Mouse (Mus musculus) liver, embryonic 13.5 days (tissue): ENCODE results near the gene Rmi1. TPM values are rescaled to one million over a fixed set of nuclear protein-coding genes. Genes with fewer than 3 reads are reported as not detected.
A peak's percentile ranks its signal among the peaks of the same experiment; 100 is the strongest.
"Not testable (repeated sequence)": the region's sequence is repeated elsewhere in the genome, so short reads cannot be mapped to it uniquely, and the experiment has no call there.

Source experiments
- ATAC-seq: fragments of 200-750 bp; cut with Nextera tagmentation; 2 replicates; pipeline ENCODE4 v1.8.0; 2017; ENCODE audit warnings: low read depth, mild to moderate bottlenecking, moderate number of reproducible peaks, moderate library complexity
- DNase-seq: peaks from one replicate; pipeline ENCODE4 v3.0.0; 2022
- H3K27ac ChIP-seq: fragments of 300-500 bp; sonication (generic); 2 replicates; pipeline ENCODE4 v1.5.1; 2015; ENCODE audit warnings: moderate library complexity, mild to moderate bottlenecking, inconsistent platforms
- H3K27me3 ChIP-seq: fragments of 300-500 bp; sonication (generic); 2 replicates; pipeline ENCODE4 v1.6.1; 2015; ENCODE audit warnings: mild to moderate bottlenecking, inconsistent platforms
- H3K36me3 ChIP-seq: fragments of 300-500 bp; sonication (generic); 2 replicates; pipeline ENCODE4 v1.6.1; 2015; ENCODE audit warnings: mild to moderate bottlenecking, inconsistent platforms
- H3K4me1 ChIP-seq: fragments of 300-500 bp; sonication (generic); replicated peaks from 2 replicates; pipeline ENCODE4 v1.6.1; 2015; ENCODE audit warnings: inconsistent platforms
- H3K4me2 ChIP-seq: fragments of 300-500 bp; sonication (generic); 2 replicates; pipeline ENCODE4 v1.6.1; 2015; ENCODE audit warnings: inconsistent platforms, mild to moderate bottlenecking, moderate library complexity
- H3K4me3 ChIP-seq: fragments of 300-500 bp; sonication (generic); replicated peaks from 2 replicates; pipeline ENCODE4 v1.5.1; 2015; ENCODE audit warnings: mild to moderate bottlenecking, inconsistent platforms
- H3K9ac ChIP-seq: fragments of 300-500 bp; sonication (generic); 2 replicates; pipeline ENCODE4 v1.6.1; 2015; ENCODE audit warnings: mild to moderate bottlenecking, inconsistent platforms
- H3K9me3 ChIP-seq: fragments of 300-500 bp; sonication (generic); replicated peaks from 2 replicates; pipeline ENCODE4 v1.6.1; 2016; ENCODE audit warnings: inconsistent platforms
- WGBS: fragments of 180-500 bp; shearing (Covaris S2); methylation state at CpG from one replicate; pipeline ENCODE4 v1.1.7; 2015; ENCODE audit not compliant: insufficient replicate concordance; 5-methylcytosine and 5-hydroxymethylcytosine counted together
- microRNA counts: library from miRNA; unstranded; fragments of <30 nt; microRNA quantifications from one replicate; lab custom pipeline; 2016
- microRNA-seq: library from miRNA; unstranded; fragments of <30 nt; microRNA quantifications from one replicate; pipeline ENCODE4, GENCODE M21; 2016
- polyA plus RNA-seq: library from polyadenylated mRNA; unstranded; fragments of >200 nt; fragmentation: Nextera tagmentation; extraction: Ambion mirVana; gene quantifications from 2 replicates; pipeline ENCODE4 v1.2.1, GENCODE M21; 2015

Rmi1 gene
- polyA plus RNA-seq, 1 experiment from 2014 or later = 14.9 TPM

DNA sequence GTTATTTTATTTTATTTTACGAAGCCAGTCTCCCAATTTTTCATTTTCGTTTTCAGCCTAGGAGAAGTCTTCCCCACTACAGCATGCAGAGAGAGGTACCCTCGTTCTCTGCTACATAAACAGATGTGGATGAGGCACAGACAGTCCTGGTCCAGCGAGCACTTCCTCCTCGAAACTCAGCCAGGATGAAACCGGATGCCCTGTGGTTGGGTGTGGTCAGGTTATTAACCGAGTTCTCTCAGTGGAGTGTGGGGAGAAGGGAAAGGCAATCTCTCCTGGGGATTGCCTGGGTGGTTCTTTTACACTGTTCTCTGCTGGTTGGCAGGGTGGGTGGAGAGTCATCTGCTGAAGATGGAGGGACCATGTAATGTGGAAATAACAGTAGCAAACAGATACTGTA is 41.7 kb downstream of the Rmi1 start:
- 24% methylated on average over 7 of the region's 7 CpGs for WGBS
- Histone ChIP-seq H3K4me2 (no peak overlapping the region), H3K27ac (no peak overlapping the region), H3K36me3 (no peaks in the 10 kb centered on the region), H3K9ac (no peak overlapping the region), H3K9me3 (no peaks in the 10 kb centered on the region), H3K4me3 (no peak overlapping the region), H3K27me3 (peaks cover 14% of the 10 kb centered on the region; the same call in 1 of the 2 replicates), H3K4me1 (no peaks in the 10 kb centered on the region)
- no peak for DNase-seq
- ATAC-seq = no peak

DNA sequence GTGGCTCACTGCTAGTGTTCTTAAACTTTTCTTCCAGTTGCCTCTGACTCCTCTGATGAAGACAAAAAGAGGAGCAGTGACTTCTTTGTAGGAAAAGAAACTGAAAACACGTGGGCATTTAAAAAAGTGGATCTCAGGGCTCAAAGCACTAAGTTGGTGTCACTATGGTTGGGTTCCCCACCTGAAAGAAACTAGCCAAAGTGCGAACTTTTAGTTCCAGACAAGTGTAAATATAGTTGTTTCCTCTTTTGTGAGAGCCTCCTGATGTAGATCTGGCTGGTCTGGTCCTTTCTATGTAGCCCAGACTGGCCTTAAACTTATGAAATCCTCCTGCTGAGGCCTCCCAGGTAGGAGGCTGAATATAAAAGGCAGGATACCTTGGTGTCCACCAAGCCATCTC is 44.5 kb downstream of the Rmi1 start:
- Histone ChIP-seq H3K4me2 (no peak overlapping the region), H3K36me3 (no peaks in the 10 kb centered on the region), H3K4me3 (no peak overlapping the region), H3K9ac (no peak overlapping the region), H3K9me3 (no peaks in the 10 kb centered on the region), H3K27ac (no peak overlapping the region), H3K27me3 (peaks cover 34% of the 10 kb centered on the region), H3K4me1 (no peaks in the 10 kb centered on the region)
- no peak for DNase-seq
- 48% methylated on average over 2 of the region's 2 CpGs for WGBS
- ATAC-seq = no peak

GRCm38 (mm10) chr13:58450459-58451182 is 48.6 kb downstream of the Rmi1 start:
- ATAC-seq (no peak), DNase-seq (no peak)
- WGBS = 71% methylated on average over 22 of the region's 22 CpGs
- Histone ChIP-seq H3K4me2 (no peak overlapping the region), H3K4me1 (peaks cover 2% of the 10 kb centered on the region; the same call in 1 of the 2 replicates), H3K9me3 (no peaks in the 10 kb centered on the region), H3K9ac (no peak overlapping the region), H3K4me3 (no peak overlapping the region), H3K27me3 (peaks cover 68% of the 10 kb centered on the region), H3K27ac (no peak overlapping the region), H3K36me3 (no peaks in the 10 kb centered on the region)

- no peak overlapping the region for H3K9ac ChIP-seq
- no peak for ATAC-seq
- no peaks in the 10 kb centered on the region for H3K36me3 ChIP-seq
- peaks cover 2% of the 10 kb centered on the region; the same call in 1 of the 2 replicates for H3K4me1 ChIP-seq
- no peaks in the 10 kb centered on the region for H3K9me3 ChIP-seq
- no peak overlapping the region for H3K4me3 ChIP-seq
- no peak for DNase-seq
- H3K27ac ChIP-seq = no peak overlapping the region
- peaks cover 82% of the 10 kb centered on the region for H3K27me3 ChIP-seq
- 0 out of 2 replicates have a peak overlapping the region, but pooled peaks have one; percentile 54 for H3K4me2 ChIP-seq
- 36% methylated on average over 4 of the region's 4 CpGs for WGBS
Observed at GRCm38 (mm10) chr13:58452246-58452645, 50.2 kb downstream of the Rmi1 start.

GRCm38 (mm10) chr13:58452651-58453413 is 50.8 kb downstream of the Rmi1 start:
- H3K27me3 ChIP-seq = peaks cover 81% of the 10 kb centered on the region
- H3K4me1 ChIP-seq = peaks cover 2% of the 10 kb centered on the region; the same call in 1 of the 2 replicates
- peak overlapping the region; percentile 54 for H3K4me2 ChIP-seq
- peak overlapping the region; percentile 41 for H3K4me3 ChIP-seq
- 13% methylated on average over 32 of the region's 32 CpGs for WGBS
- no peak overlapping the region for H3K9ac ChIP-seq
- no peaks in the 10 kb centered on the region for H3K36me3 ChIP-seq
- H3K9me3 ChIP-seq = no peaks in the 10 kb centered on the region
- ATAC-seq (no peak), DNase-seq (no peak)
- no peak overlapping the region for H3K27ac ChIP-seq

DNA sequence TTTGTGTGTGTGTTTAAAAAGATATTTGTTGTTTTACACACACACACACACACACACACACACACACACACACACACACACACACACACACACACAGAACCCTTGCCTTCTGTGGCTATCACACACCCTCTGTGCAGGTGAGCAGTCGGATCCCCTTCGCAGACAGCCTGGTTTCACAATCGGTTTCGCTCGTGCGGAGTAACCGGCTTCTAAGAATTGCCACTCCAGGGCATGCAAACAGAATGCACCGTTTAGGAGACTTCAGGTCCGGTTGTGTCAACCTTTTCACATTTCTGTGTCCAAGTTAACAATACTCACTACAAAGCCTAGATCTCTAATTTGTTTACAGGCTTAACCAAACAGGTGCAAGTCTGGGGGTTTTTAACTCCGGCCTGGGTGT is 51.5 kb downstream of the Rmi1 start:
- ATAC-seq (no peak), DNase-seq (no peak)
- H3K9me3 ChIP-seq = no peaks in the 10 kb centered on the region
- H3K36me3 ChIP-seq = no peaks in the 10 kb centered on the region
- H3K9ac ChIP-seq = no peak overlapping the region
- H3K4me1 ChIP-seq = peaks cover 2% of the 10 kb centered on the region; the same call in 1 of the 2 replicates
- peaks cover 81% of the 10 kb centered on the region for H3K27me3 ChIP-seq
- H3K27ac ChIP-seq = no peak overlapping the region
- peak overlapping the region; percentile 54 for H3K4me2 ChIP-seq
- WGBS = 22% methylated on average over 10 of the region's 10 CpGs
- H3K4me3 ChIP-seq = peak overlapping the region; percentile 41; the same call in 1 of the 2 replicates

DNA sequence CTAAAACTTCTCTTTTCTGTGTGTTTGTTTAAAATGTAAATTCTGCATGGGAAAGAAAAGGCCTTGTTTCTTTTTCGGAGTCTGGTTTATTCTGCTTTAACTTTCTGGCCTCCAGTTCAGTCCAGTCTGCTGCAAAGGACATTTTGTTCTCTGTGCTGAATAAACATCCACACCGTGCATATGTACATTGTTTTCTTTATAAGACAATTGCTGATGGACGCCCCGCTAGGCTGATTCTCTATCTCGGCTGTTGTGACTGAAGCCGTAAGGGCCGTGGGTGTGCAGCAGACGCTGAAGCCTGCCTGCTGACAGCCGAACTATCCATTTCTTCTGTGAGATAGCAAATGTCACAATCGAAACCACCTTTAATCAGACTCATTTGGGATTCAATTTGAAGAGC is 54.5 kb downstream of the Rmi1 start:
- peaks cover 78% of the 10 kb centered on the region for H3K27me3 ChIP-seq
- H3K4me1 ChIP-seq = peaks cover 2% of the 10 kb centered on the region; the same call in 1 of the 2 replicates
- WGBS = 68% methylated on average over 10 of the region's 10 CpGs
- no peaks in the 10 kb centered on the region for H3K9me3 ChIP-seq
- no peak overlapping the region for H3K4me3 ChIP-seq
- ATAC-seq (no peak), DNase-seq (no peak)
- H3K36me3 ChIP-seq = no peaks in the 10 kb centered on the region
- no peak overlapping the region for H3K4me2 ChIP-seq
- H3K9ac ChIP-seq = no peak overlapping the region
- H3K27ac ChIP-seq = no peak overlapping the region

- not testable (repeated sequence) for H3K36me3 ChIP-seq, ATAC-seq, H3K4me3 ChIP-seq, H3K9ac ChIP-seq, H3K27ac ChIP-seq, H3K9me3 ChIP-seq, H3K4me2 ChIP-seq, H3K4me1 ChIP-seq, DNase-seq
- peaks cover 76% of the 10 kb centered on the region for H3K27me3 ChIP-seq
- WGBS = 63% methylated on average over 6 of the region's 6 CpGs
Observed at GRCm38 (mm10) chr13:58458811-58459210, 56.8 kb downstream of the Rmi1 start.

MicroRNAs encoded within 50 kb of the gene (microRNA counts, 519-probe panel; counts per million panel counts)
- 4,191 counts per million, percentile 34 among the panel's probes with 10 or more counts for microRNA mmu-miR-7a (lab: Ali Mortazavi, UCI)

Small RNA genes within 50 kb of the gene (microRNA-seq; reads per million reads assigned to microRNA genes)
- gene Mir7-1 = 338 reads per million, percentile 65 among the genes with 10 or more reads in this experiment

Other genes starting within 250 kb of the Rmi1 start
- 21.8 and 26.3 TPM in 2 replicates for gene Idnk, start 244.6 kb upstream of the Rmi1 start, polyA plus RNA-seq
- 46.0 and 57.4 TPM in 2 replicates for gene Ubqln1, start 186.6 kb upstream of the Rmi1 start, polyA plus RNA-seq
- gene Gkap1, start 126.5 kb upstream of the Rmi1 start, polyA plus RNA-seq = 4.6 and 6.0 TPM in 2 replicates
- 0.05 and 0.12 TPM in 2 replicates for gene Kif27, start 43.1 kb upstream of the Rmi1 start, polyA plus RNA-seq
- 24.2 and 24.6 TPM in 2 replicates for gene 2210016F16Rik, start 17.0 kb upstream of the Rmi1 start, polyA plus RNA-seq
- gene Hnrnpk, start 1.1 kb downstream of the Rmi1 start, polyA plus RNA-seq = 751 and 991 TPM in 2 replicates
- not detected in 2 replicates for gene Slc28a3, start 208.6 kb downstream of the Rmi1 start, polyA plus RNA-seq